Mouse (Mus musculus): ENCODE results near the gene Neo1. TPM values are rescaled to one million over a fixed set of nuclear protein-coding genes. Genes with fewer than 3 reads are reported as not detected.
"Not testable (repeated sequence)": the region's sequence is repeated elsewhere in the genome, so short reads cannot be mapped to it uniquely, and the experiment has no call there.

Gene Neo1
- polyA plus RNA-seq, 1 experiment from 2014 or later: 45.1 TPM

DNA sequence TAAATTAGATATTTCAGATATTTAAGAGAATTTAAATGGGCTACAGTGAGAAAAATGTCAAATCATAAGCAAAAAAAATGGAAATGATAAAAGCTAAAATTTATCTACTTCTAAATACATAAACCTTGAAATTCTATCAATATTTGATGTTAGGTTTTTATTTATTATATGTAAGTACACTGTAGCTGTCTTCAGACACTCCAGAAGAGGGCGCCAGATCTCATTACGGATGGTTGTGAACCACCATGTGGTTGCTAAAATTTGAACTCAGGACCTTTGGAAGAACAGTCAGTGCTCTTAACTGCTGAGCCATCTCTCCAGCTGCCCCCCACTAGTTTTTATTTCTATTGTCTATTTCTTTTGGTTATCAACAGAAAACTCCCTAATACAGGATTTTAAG, 65.1 kb downstream of the Neo1 start:
- H3K4me1 ChIP-seq; H3K9ac ChIP-seq; H3K9me3 ChIP-seq; H3K36me3 ChIP-seq; ATAC-seq (ENCODE audit: insufficient number of reproducible peaks, low FRiP score, low TSS enrichment, low read depth); H3K4me3 ChIP-seq; H3K27ac ChIP-seq; H3K27me3 ChIP-seq; H3K4me2 ChIP-seq: not testable (repeated sequence)
- 76% methylated on average over 2 of the region's 2 CpGs for WGBS

DNA sequence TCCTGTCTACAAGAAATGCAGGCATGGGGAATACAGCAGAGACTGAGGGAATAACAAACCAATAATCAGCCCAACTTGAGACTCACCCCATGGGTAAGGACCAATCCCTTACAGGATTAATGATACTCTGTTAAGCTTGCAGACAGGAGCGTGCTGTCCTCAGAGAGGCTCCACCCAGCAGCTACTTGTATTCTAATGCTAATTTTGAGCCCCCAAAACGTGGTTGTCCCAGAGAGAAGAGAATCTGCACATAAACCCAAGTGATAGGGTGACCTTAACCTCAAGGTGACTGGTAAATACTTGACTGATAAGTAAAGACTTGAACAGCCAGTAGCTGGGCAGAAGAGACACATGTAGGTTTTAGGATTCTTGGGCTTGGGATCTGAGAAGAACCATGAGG, 68.9 kb downstream of the Neo1 start:
- Histone ChIP-seq H3K4me2 (no peak overlapping the region), H3K4me1 (no peaks in the 10 kb centered on the region), H3K27me3 (no peaks in the 10 kb centered on the region), H3K27ac (no peak overlapping the region), H3K9me3 (no peaks in the 10 kb centered on the region), H3K4me3 (no peak overlapping the region), H3K36me3 (peaks cover 6% of the 10 kb centered on the region; the same call in 1 of the 2 replicates), H3K9ac (no peak overlapping the region)
- ATAC-seq (ENCODE audit: insufficient number of reproducible peaks, low FRiP score, low TSS enrichment, low read depth): no peak
- WGBS: 49% methylated on average over 2 of the region's 2 CpGs

DNA sequence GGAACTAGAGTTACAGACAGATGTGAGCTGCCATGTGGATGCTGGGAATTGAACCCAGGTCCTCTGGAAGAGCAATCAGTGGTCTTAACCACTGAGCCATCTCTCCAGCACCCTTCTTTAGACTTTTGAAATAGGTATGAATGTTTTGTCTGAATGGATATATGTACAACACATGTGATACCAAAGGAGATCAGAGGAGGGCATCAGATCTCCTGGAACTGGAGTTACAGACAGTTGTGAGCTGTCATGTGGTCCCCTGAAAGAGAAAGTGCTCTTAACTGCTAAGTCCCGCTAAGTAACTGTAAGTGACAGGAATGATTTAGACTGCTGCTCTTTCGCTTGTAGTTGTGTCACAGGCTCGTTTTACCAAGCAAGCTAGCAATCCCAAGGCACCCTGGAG, 80.7 kb downstream of the Neo1 start:
- H3K27me3 ChIP-seq: no peaks in the 10 kb centered on the region
- no peak for ATAC-seq (ENCODE audit: insufficient number of reproducible peaks, low FRiP score, low TSS enrichment, low read depth)
- no peaks in the 10 kb centered on the region for H3K9me3 ChIP-seq
- H3K27ac ChIP-seq: no peak overlapping the region
- H3K4me2 ChIP-seq: no peak overlapping the region
- WGBS: 53% methylated on average over 3 of the region's 3 CpGs
- H3K4me1 ChIP-seq: no peaks in the 10 kb centered on the region
- no peak overlapping the region for H3K4me3 ChIP-seq
- peaks cover 23% of the 10 kb centered on the region for H3K36me3 ChIP-seq
- H3K9ac ChIP-seq: no peak overlapping the region

DNA sequence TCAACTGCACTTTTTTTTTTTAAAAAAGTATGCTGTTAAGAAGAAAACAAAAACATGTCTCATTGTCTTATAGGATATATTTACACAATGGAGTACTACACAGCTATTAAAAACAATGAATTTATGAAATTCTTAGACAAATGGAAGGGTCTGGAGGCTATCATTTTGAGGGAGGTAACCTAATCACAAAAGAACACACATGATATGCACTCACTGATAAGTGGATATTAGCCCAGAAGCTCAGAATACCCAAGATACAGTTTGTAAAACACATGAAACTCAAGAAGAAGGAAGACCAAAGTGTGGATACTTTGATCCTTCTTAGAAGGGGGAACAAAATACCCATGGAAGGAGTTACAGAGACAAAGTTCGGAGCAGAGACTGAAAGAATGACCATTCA, 90.3 kb downstream of the Neo1 start:
- not testable (repeated sequence) for H3K27me3 ChIP-seq; H3K36me3 ChIP-seq; H3K27ac ChIP-seq; H3K4me3 ChIP-seq; H3K9ac ChIP-seq; H3K4me1 ChIP-seq; ATAC-seq (ENCODE audit: insufficient number of reproducible peaks, low FRiP score, low TSS enrichment, low read depth); H3K9me3 ChIP-seq; H3K4me2 ChIP-seq
- 89% methylated on average over 1 of the region's 1 CpGs for WGBS

DNA sequence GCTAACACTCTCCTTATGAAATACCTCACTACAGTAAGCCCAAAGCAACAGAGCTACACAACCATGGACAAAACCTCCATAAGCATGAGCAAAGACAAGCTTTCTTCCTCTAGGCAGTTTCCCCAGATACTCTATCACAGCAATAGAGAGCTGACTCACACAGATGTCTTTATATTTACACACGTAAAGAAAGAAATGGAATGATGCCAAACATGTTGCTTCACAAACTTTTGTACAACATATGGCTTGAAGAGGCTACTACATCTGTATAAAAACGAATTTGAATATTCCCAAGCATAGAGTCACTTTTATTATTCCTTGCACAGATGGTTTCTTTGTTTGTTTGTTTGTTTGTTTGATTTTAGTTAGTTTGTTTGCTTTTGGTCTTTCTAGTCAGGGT, 101.5 kb downstream of the Neo1 start:
- Histone ChIP-seq H3K36me3 (peaks cover 6% of the 10 kb centered on the region), H3K27ac (no peak overlapping the region), H3K4me2 (no peak overlapping the region), H3K4me1 (no peaks in the 10 kb centered on the region), H3K9ac (no peak overlapping the region), H3K27me3 (no peaks in the 10 kb centered on the region), H3K4me3 (no peak overlapping the region), H3K9me3 (no peaks in the 10 kb centered on the region)
- 44% methylated on average over 2 of the region's 2 CpGs for WGBS
- ATAC-seq (ENCODE audit: insufficient number of reproducible peaks, low FRiP score, low TSS enrichment, low read depth): no peak

DNA sequence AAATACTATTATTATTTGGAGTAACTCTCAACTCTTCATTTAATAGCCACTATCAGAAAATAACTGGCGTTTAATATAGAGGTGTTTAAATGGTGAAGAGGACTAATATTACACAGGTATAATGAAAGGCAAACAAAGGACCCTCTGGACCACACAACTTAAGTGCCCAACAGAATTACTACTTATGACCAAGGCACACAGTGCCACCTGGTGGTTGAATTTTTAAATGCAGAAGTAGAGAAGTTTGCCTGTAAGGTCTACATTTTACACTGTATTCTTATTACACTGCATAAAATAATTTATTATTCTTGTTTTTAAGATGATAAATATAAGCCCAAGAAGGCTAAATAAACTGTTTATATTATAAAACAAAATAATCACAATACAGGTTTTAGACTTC, 108.1 kb downstream of the Neo1 start:
- Histone ChIP-seq H3K4me1 (no peaks in the 10 kb centered on the region), H3K9ac (no peak overlapping the region), H3K4me2 (no peak overlapping the region), H3K36me3 (peaks cover 24% of the 10 kb centered on the region), H3K27ac (no peak overlapping the region), H3K4me3 (no peak overlapping the region), H3K9me3 (no peaks in the 10 kb centered on the region), H3K27me3 (no peaks in the 10 kb centered on the region)
- ATAC-seq (ENCODE audit: insufficient number of reproducible peaks, low FRiP score, low TSS enrichment, low read depth): no peak
- 27% methylated on average over 1 of the region's 1 CpGs for WGBS

DNA sequence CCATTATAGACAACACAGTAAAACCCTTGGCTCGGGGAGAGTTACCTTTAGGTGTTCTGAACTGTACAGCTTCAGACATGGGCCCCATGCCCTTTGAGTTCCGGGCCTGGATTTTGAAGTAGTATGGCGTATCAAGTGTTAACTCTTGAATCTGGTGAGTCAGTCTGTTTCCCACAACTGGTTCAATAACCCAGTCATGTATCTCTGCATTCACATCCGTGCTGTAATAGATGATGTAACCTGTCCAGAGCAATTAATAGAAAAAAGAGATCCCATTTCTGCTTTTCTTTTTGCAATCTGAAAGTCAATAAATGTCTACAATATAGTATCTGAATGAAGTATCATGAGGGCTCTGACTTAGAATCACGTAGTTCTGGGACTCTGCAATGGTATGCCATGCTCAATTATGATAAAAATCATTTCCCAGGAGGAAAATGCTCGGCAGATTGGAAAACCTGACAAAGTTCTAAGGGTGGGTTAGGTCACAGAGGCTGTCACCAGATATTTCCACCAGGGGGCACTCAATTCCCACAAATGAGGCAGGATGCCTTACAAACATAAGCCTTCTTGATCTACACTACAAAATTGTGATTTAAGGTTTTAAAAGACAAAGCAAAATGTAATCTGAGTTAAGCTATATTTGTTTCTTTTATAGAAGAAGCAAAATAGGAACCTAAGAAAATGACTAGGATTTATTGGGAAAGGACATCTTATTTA, 133.2 kb downstream of the Neo1 start:
- Histone ChIP-seq H3K4me2 (no peak overlapping the region), H3K4me3 (no peak overlapping the region), H3K9ac (no peak overlapping the region), H3K4me1 (no peaks in the 10 kb centered on the region), H3K27me3 (no peaks in the 10 kb centered on the region), H3K27ac (no peak overlapping the region), H3K9me3 (no peaks in the 10 kb centered on the region), H3K36me3 (peaks cover 48% of the 10 kb centered on the region)
- WGBS: 58% methylated on average over 6 of the region's 6 CpGs
- no peak for ATAC-seq (ENCODE audit: insufficient number of reproducible peaks, low FRiP score, low TSS enrichment, low read depth)

DNA sequence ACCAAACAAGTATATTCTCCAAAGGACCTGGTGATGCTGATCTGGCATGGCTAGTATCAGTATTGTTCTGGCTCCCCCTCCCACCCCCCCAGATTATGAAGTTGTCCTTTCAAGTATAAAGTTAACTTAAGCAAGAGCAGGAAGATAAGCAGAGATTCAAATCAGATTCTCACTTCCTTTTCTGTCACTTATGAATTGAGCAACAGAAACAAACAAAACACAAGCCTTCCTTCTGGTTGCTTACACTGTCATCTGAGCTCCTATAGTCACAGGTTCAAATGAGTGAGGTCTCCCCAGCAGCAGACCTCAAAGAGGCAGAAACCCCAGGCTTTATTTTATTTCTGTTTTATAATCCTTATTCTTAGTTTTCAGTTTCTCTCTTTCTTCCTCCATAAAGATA, 136.6 kb downstream of the Neo1 start:
- Histone ChIP-seq H3K27ac (no peak overlapping the region), H3K4me1 (no peaks in the 10 kb centered on the region), H3K9ac (no peak overlapping the region), H3K9me3 (no peaks in the 10 kb centered on the region), H3K36me3 (peaks cover 34% of the 10 kb centered on the region), H3K4me2 (no peak overlapping the region), H3K4me3 (no peak overlapping the region), H3K27me3 (no peaks in the 10 kb centered on the region)
- ATAC-seq (ENCODE audit: insufficient number of reproducible peaks, low FRiP score, low TSS enrichment, low read depth): no peak

DNA sequence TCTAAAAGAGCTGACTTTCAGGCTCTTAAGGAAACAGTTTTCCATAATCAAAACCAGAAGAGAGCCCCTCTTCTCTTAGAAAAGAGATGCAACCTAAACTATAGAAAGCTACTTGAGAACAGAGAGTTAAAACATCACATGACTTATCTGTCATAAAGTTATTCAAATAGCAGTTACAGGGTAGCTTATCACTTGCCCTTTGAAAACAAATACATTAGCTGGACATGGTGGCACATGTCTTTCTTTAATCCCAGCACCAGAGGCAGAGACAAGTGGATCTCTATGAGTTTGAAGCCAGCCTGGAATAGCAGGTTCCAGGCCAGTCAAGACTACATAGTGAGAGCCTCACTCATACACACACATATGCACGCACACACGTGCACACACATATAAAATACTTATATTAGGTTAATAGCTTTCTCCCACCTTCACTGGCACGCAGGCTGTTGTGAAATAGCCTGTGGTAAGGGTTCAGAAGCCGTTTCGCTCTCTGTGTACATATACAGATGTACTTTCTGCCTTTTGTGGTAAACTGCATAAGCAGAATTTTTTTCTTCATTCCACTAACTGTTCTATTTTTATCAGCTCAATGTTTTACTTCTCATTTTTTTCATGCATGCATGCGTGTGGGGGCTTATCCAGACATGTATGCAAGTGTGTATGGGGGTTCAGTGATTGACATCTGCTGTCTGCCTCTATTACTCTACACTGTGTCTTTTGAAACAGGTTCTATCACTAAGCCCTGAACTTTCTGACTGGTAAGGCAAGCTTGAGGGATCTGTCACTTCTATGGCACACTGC, 144.2 kb downstream of the Neo1 start:
- Histone ChIP-seq H3K9me3 (no peaks in the 10 kb centered on the region), H3K4me3 (no peak overlapping the region), H3K4me2 (no peak overlapping the region), H3K27me3 (no peaks in the 10 kb centered on the region), H3K27ac (no peak overlapping the region), H3K4me1 (no peaks in the 10 kb centered on the region), H3K9ac (no peak overlapping the region), H3K36me3 (peaks cover 47% of the 10 kb centered on the region)
- WGBS: 82% methylated on average over 6 of the region's 6 CpGs
- no peak for ATAC-seq (ENCODE audit: insufficient number of reproducible peaks, low FRiP score, low TSS enrichment, low read depth)

DNA sequence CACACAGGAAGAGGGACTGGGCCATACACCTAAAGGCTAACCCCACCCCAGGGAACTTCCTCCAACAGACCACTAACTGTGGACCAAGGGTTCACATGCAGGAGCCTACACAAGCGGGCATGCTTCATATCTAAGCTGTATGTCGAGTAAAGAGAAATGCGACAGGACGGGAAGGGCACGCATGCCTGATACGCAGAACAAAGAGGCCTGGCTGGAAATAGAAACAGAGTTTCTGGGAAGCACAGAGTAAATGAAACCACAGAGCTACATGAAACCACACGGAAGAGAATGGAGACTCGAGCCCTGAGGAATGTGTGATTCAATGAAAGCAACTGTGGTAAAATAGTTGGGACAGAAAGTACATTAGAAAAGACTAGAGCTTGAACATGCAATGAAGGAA, 145.3 kb downstream of the Neo1 start:
- H3K9ac ChIP-seq: no peak overlapping the region
- no peak for ATAC-seq (ENCODE audit: insufficient number of reproducible peaks, low FRiP score, low TSS enrichment, low read depth)
- no peaks in the 10 kb centered on the region for H3K27me3 ChIP-seq
- H3K27ac ChIP-seq: no peak overlapping the region
- H3K4me1 ChIP-seq: no peaks in the 10 kb centered on the region
- peaks cover 52% of the 10 kb centered on the region for H3K36me3 ChIP-seq
- 94% methylated on average over 8 of the region's 8 CpGs for WGBS
- H3K9me3 ChIP-seq: no peaks in the 10 kb centered on the region
- H3K4me2 ChIP-seq: no peak overlapping the region
- no peak overlapping the region for H3K4me3 ChIP-seq

DNA sequence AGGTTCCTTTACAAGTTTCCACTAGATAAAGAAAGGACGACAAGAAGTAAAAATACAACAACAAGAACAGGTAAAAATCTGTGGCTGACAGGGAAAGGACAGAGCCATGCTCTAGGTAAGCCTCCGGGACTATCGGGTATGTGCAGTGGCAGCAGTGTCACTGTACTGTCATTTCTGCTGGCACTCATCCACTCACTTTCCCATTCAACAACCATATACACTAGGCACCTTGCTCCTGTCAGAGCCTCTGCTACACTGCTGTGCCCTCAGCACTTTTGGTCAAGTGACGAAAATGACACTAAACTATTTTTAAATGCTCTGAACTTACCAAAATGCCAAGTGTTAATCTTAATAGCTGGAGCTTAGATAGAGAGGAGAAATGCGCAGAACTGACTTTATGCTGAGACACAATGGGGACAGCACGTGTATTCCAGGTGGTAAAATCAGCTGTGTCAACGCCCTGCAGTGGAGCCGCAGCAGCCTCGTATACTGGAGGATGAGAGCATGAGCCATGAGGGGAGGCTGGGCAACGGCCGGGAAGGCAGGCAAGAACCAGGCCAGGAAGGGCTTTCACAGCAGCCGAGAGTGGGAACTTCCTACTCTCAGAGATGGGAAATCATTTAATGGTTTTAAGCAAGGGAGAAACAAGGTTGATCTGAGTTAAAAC, 146.3 kb downstream of the Neo1 start:
- WGBS: 83% methylated on average over 12 of the region's 12 CpGs
- H3K9me3 ChIP-seq: no peaks in the 10 kb centered on the region
- H3K9ac ChIP-seq: no peak overlapping the region
- no peak for ATAC-seq (ENCODE audit: insufficient number of reproducible peaks, low FRiP score, low TSS enrichment, low read depth)
- no peaks in the 10 kb centered on the region for H3K27me3 ChIP-seq
- no peak overlapping the region for H3K27ac ChIP-seq
- H3K4me3 ChIP-seq: no peak overlapping the region
- no peak overlapping the region for H3K4me2 ChIP-seq
- peaks cover 57% of the 10 kb centered on the region for H3K36me3 ChIP-seq
- H3K4me1 ChIP-seq: no peaks in the 10 kb centered on the region

DNA sequence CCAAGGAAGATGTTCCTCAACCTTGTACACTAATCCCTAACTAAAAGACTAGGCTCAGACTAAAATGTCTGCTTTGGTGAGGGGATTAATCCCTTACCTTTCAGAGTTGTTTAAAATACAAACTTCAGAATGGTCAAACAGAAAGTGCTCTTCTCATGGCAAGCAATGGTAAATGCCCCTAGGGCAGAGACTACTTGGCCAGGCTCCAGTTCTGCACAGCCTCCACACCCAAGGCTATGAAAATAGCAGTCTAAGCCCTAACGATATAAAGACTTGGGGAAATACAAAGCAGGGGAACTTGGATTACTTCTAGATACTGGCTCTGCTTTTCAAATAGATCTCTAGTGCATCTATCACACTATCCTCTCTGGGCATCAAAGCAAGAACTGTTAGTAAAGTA, 153.6 kb downstream of the Neo1 start:
- H3K36me3 ChIP-seq: peaks cover 67% of the 10 kb centered on the region
- no peak overlapping the region for H3K27ac ChIP-seq
- no peaks in the 10 kb centered on the region for H3K27me3 ChIP-seq
- 46% methylated on average over 1 of the region's 1 CpGs for WGBS
- no peak overlapping the region for H3K4me2 ChIP-seq
- H3K4me1 ChIP-seq: no peaks in the 10 kb centered on the region
- H3K9ac ChIP-seq: no peak overlapping the region
- no peaks in the 10 kb centered on the region for H3K9me3 ChIP-seq
- H3K4me3 ChIP-seq: no peak overlapping the region
- no peak for ATAC-seq (ENCODE audit: insufficient number of reproducible peaks, low FRiP score, low TSS enrichment, low read depth)
